Mouse (Mus musculus): ENCODE results near the gene Kif21b. TPM values are rescaled to one million over a fixed set of nuclear protein-coding genes. Genes with fewer than 3 reads are reported as not detected.

The Kif21b gene
- total and polyA plus RNA-seq, 3 experiments, result 4.0 to 34.0 TPM; not detected in 1

GRCm38 (mm10) chr1:136225846-136226245, 94.7 kb downstream of the Kif21b start:
- H3K4me1 ChIP-seq (ENCODE audit: control insufficient read depth in 1 of 2, insufficient read depth in 2 of 2, low read length in 2 of 2), result peaks cover 0 to 3% of the 10 kb centered on the region in 2 experiments; a peak in 1 of 4 replicates
- no peaks in the 10 kb centered on the region for H3K79me2 ChIP-seq (ENCODE audit: control insufficient read depth, insufficient read depth, low read length, poor library complexity)
- H3K27ac ChIP-seq (ENCODE audit: control insufficient read depth, low read depth, low read length), result no peak overlapping the region
- H3K9me3 ChIP-seq (replicated peaks; ENCODE audit: insufficient read depth, low read length), result no peaks in the 10 kb centered on the region
- no peak overlapping the region for H3K9ac ChIP-seq (ENCODE audit: control insufficient read depth, low read depth, low read length, poor library complexity, severe bottlenecking)
- no peak for DNase-seq (ENCODE audit: low read depth, low spot score)
- no peaks in the 10 kb centered on the region for H3K27me3 ChIP-seq (ENCODE audit: control insufficient read depth in 1 of 2, insufficient read depth in 2 of 2, low read length in 2 of 2)
- H3K36me3 ChIP-seq (ENCODE audit: control insufficient read depth in 1 of 2, insufficient read depth in 2 of 2, low read length in 2 of 2), result no peaks in the 10 kb centered on the region
- no peak for TF ChIP-seq NRF1 (IDR thresholded peaks at IDR 0.05; ENCODE audit: insufficient read depth, low read depth, low read length, poor library complexity, severe bottlenecking)
- no peak for TF ChIP-seq MYC (IDR thresholded peaks at IDR 0.05; ENCODE audit: low read depth, low read length)
- no peak for TF ChIP-seq ZNF384 (IDR thresholded peaks at IDR 0.05; ENCODE audit: low read depth, low read length)
- TF ChIP-seq MXI1 (IDR thresholded peaks at IDR 0.05; ENCODE audit: low read depth, low read length), result no peak
- no peak overlapping the region for H3K4me3 ChIP-seq (ENCODE audit: control insufficient read depth in 1 of 2, insufficient read depth in 1 of 2, low read depth in 2 of 2, low read length in 2 of 2)

GRCm38 (mm10) chr1:136226626-136227025, 95.4 kb downstream of the Kif21b start:
- H3K27ac ChIP-seq (ENCODE audit: control insufficient read depth, low read depth, low read length), result no peak overlapping the region
- H3K4me1 ChIP-seq (ENCODE audit: control insufficient read depth in 1 of 2, insufficient read depth in 2 of 2, low read length in 2 of 2), result peaks cover 0 to 3% of the 10 kb centered on the region in 2 experiments; a peak in 1 of 4 replicates
- no peak overlapping the region for H3K4me3 ChIP-seq (ENCODE audit: control insufficient read depth in 1 of 2, insufficient read depth in 1 of 2, low read depth in 2 of 2, low read length in 2 of 2)
- H3K27me3 ChIP-seq (ENCODE audit: control insufficient read depth in 1 of 2, insufficient read depth in 2 of 2, low read length in 2 of 2), result no peaks in the 10 kb centered on the region
- no peak for DNase-seq (ENCODE audit: low read depth, low spot score)
- H3K79me2 ChIP-seq (ENCODE audit: control insufficient read depth, insufficient read depth, low read length, poor library complexity), result no peaks in the 10 kb centered on the region
- no peak for TF ChIP-seq SIN3A (IDR thresholded peaks at IDR 0.05; ENCODE audit: low read length)
- TF ChIP-seq UBTF (IDR thresholded peaks at IDR 0.05; ENCODE audit: borderline replicate concordance, insufficient read depth, low read depth, low read length), result no peak
- TF ChIP-seq ZKSCAN1 (IDR thresholded peaks at IDR 0.05; ENCODE audit: low read depth, low read length), result no peak
- TF ChIP-seq SMC3 (IDR thresholded peaks at IDR 0.05; ENCODE audit: low read depth, low read length), result no peak
- no peak for TF ChIP-seq POLR2AphosphoS2 (IDR thresholded peaks at IDR 0.05; ENCODE audit: low read length)
- no peak for TF ChIP-seq RCOR1 (IDR thresholded peaks at IDR 0.05; ENCODE audit: low read depth, low read length)
- no peak for TF ChIP-seq CHD1 (IDR thresholded peaks at IDR 0.05; ENCODE audit: low read depth, low read length)
- TF ChIP-seq MYC (IDR thresholded peaks at IDR 0.05; ENCODE audit: low read depth, low read length), result no peak
- TF ChIP-seq ETS1 (IDR thresholded peaks at IDR 0.05; ENCODE audit: low read depth, low read length), result no peak
- no peak for TF ChIP-seq TCF12 (IDR thresholded peaks at IDR 0.05; ENCODE audit: low read depth, low read length)
- TF ChIP-seq RAD21 (IDR thresholded peaks at IDR 0.05; ENCODE audit: low read depth, low read length), result no peak
- TF ChIP-seq NRF1 (IDR thresholded peaks at IDR 0.05; ENCODE audit: insufficient read depth, low read depth, low read length, poor library complexity, severe bottlenecking), result no peak
- TF ChIP-seq EP300 (IDR thresholded peaks at IDR 0.05; ENCODE audit: low read depth in 1 of 2, low read length in 2 of 2), result no peak
- TF ChIP-seq ZNF384 (IDR thresholded peaks at IDR 0.05; ENCODE audit: low read depth, low read length), result no peak
- no peak for TF ChIP-seq ZC3H11A (IDR thresholded peaks at IDR 0.05; ENCODE audit: low read depth, low read length)
- H3K36me3 ChIP-seq (ENCODE audit: control insufficient read depth in 1 of 2, insufficient read depth in 2 of 2, low read length in 2 of 2), result no peaks in the 10 kb centered on the region
- H3K9me3 ChIP-seq (replicated peaks; ENCODE audit: insufficient read depth, low read length), result no peaks in the 10 kb centered on the region
- H3K9ac ChIP-seq (ENCODE audit: control insufficient read depth, low read depth, low read length, poor library complexity, severe bottlenecking), result no peak overlapping the region

Other genes with a start within 250 kb of the Kif21b start
- gene Pkp1, start 212.2 kb upstream of the Kif21b start, total RNA-seq (2012; rRNA removed), result not detected in 2 replicates
- not detected for gene Pkp1, start 212.2 kb upstream of the Kif21b start, polyA plus RNA-seq (2012; ENCODE audit: insufficient read depth in 1 of 2, insufficient read length in 2 of 2, low read depth in 1 of 2, low replicate concordance in 2 of 2, missing spikeins in 1 of 2)
- 0.15 TPM in 1 of 2 replicates, not detected in the other for gene Igfn1, start 125.0 kb upstream of the Kif21b start, total RNA-seq (2012; rRNA removed)
- under 1 TPM in 1 of 2 experiments, not detected in 1; 0.14 TPM for gene Igfn1, start 125.0 kb upstream of the Kif21b start, polyA plus RNA-seq (2012; ENCODE audit: insufficient read depth in 1 of 2, insufficient read length in 2 of 2, low read depth in 1 of 2, low replicate concordance in 2 of 2, missing spikeins in 1 of 2)
- 35.4 and 52.2 TPM in 2 replicates for gene Tmem9, start 123.2 kb upstream of the Kif21b start, total RNA-seq (2012; rRNA removed)
- 10 to 100 TPM in 1 of 2 experiments, not detected in 1; 82.9 TPM for gene Tmem9, start 123.2 kb upstream of the Kif21b start, polyA plus RNA-seq (2012; ENCODE audit: insufficient read depth in 1 of 2, insufficient read length in 2 of 2, low read depth in 1 of 2, low replicate concordance in 2 of 2, missing spikeins in 1 of 2)
- not detected in 2 replicates for gene Ascl5, start 80.6 kb upstream of the Kif21b start, total RNA-seq (2012; rRNA removed)
- gene Ascl5, start 80.6 kb upstream of the Kif21b start, polyA plus RNA-seq (2012; ENCODE audit: insufficient read depth in 1 of 2, insufficient read length in 2 of 2, low read depth in 1 of 2, low replicate concordance in 2 of 2, missing spikeins in 1 of 2), result not detected
- not detected in 2 replicates for gene Cacna1s, start 78.6 kb upstream of the Kif21b start, total RNA-seq (2012; rRNA removed)
- gene Cacna1s, start 78.6 kb upstream of the Kif21b start, polyA plus RNA-seq (2012; ENCODE audit: insufficient read depth in 1 of 2, insufficient read length in 2 of 2, low read depth in 1 of 2, low replicate concordance in 2 of 2, missing spikeins in 1 of 2), result not detected
- not detected in 2 replicates for gene Mroh3, start 81.4 kb downstream of the Kif21b start, total RNA-seq (2012; rRNA removed)
- gene Mroh3, start 81.4 kb downstream of the Kif21b start, polyA plus RNA-seq (2012; ENCODE audit: insufficient read depth in 1 of 2, insufficient read length in 2 of 2, low read depth in 1 of 2, low replicate concordance in 2 of 2, missing spikeins in 1 of 2), result not detected
- gene Inava, start 102.9 kb downstream of the Kif21b start, total RNA-seq (2012; rRNA removed), result 0.12 and 0.13 TPM in 2 replicates
- under 1 TPM in 1 of 2 experiments, not detected in 1; 0.65 TPM for gene Inava, start 102.9 kb downstream of the Kif21b start, polyA plus RNA-seq (2012; ENCODE audit: insufficient read depth in 1 of 2, insufficient read length in 2 of 2, low read depth in 1 of 2, low replicate concordance in 2 of 2, missing spikeins in 1 of 2)
- gene Gpr25, start 129.5 kb downstream of the Kif21b start, total RNA-seq (2012; rRNA removed), result not detected in 2 replicates
- gene Gpr25, start 129.5 kb downstream of the Kif21b start, polyA plus RNA-seq (2012; ENCODE audit: insufficient read depth in 1 of 2, insufficient read length in 2 of 2, low read depth in 1 of 2, low replicate concordance in 2 of 2, missing spikeins in 1 of 2), result not detected
- 7.0 and 7.6 TPM in 2 replicates for gene Camsap2, start 214.7 kb downstream of the Kif21b start, total RNA-seq (2012; rRNA removed)
- 10 to 100 TPM; 10.7 to 38.3 TPM for gene Camsap2, start 214.7 kb downstream of the Kif21b start, polyA plus RNA-seq (2012; ENCODE audit: insufficient read depth in 1 of 2, insufficient read length in 2 of 2, low read depth in 1 of 2, low replicate concordance in 2 of 2, missing spikeins in 1 of 2)